Mouse (Mus musculus): ENCODE results near the gene Ptprk.

GRCm38 (mm10) chr10:28249047-28249446, 174.4 kb downstream of the Ptprk start:
- TF ChIP-seq CTCF (IDR thresholded peaks at IDR 0.05; ENCODE audit: control insufficient read depth, insufficient read depth, insufficient replicate concordance, low read depth, low read length) (no peak), POLR2A (IDR thresholded peaks at IDR 0.05; ENCODE audit: control insufficient read depth, low read depth, low read length) (no peak)
